Mouse (Mus musculus) testis, postnatal 10 days (tissue): Measurements from ENCODE around the gene Cdkal1.

Experiments used
- DNase-seq: peaks from one replicate; pipeline ENCODE4 v3.0.0; 2021; ENCODE audit warnings: low spot score

Cdkal1 gene

DNA sequence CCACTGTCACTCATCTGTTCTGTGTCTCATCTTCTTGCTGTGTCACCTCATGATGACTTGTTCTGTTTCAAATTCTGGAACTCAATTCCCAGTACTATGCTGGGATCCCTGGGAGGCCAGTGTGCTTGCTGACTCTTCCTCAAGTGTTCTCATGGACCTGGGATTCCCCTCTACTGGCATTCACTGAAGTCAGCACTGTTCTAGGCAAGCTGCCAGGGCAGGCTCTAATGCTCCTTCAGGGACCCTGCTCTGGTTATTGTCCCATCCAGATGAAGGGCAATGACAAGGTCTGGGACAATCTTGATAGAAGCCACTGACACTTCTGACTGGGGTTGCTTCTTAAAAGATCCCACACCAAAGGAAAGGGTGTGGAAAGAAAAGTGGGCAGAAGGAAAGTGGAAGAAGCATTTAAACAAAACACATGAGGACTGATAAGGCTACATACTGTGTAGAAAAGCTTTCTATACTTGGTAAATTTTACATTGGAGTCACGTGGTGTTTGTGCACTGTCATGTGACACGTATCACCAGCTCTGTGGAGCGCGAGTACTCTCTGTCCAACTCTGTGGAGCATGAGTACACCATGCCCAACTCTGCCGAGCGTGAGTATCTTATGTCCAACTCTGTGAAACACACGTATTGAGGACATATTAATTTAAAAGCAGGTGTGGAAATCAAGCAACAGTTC lies 227.9 kb downstream of the Cdkal1 start:
- DNase-seq: peak; percentile 59

DNA sequence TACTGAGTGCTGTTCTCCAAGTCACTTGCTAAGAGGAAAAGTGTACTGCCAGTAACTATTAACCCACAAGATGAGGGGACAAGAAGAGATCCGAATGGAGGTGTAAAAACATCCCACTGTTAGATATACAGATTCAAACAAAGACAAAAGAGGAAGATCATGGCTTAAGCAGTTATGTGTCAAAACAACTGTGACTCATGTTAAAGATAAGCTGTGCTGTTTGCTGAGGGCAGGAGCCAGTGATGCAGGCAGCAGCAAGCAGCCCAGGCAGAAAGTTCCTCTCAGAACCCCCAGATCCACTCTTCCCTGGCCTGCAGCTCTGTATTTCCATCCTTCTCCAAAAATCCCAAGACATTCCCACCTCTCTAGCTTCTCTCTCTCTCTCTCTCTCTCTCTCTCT lies 230.5 kb downstream of the Cdkal1 start:
- DNase-seq: no peak

DNA sequence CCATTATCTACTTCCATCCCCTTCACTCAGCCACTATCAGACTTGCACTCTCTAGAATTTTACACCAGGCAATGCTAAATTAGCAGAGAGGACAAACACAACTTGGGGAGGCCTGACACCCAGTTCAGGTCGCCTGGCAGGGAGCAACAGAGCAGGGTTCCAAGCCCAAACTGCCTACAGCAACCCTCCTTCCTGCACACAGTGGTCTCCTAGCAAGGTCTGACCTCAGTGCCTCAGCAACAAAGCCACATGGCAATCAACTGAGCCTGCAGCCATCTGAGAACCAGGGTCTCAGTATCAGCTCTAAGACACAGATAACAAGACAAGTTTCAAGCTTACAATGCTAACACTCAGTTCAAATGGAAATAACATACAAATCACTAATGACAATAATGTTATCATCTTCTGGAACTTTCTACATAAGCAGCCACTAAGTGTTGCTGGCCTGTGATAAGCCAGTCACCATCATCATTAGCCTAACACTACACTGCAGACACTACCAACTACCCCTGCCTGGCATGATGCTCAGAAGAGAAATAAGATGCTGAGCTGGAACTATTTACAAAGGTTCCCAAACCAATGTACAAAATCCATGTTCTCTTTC lies 231.7 kb downstream of the Cdkal1 start:
- no peak for DNase-seq

DNA sequence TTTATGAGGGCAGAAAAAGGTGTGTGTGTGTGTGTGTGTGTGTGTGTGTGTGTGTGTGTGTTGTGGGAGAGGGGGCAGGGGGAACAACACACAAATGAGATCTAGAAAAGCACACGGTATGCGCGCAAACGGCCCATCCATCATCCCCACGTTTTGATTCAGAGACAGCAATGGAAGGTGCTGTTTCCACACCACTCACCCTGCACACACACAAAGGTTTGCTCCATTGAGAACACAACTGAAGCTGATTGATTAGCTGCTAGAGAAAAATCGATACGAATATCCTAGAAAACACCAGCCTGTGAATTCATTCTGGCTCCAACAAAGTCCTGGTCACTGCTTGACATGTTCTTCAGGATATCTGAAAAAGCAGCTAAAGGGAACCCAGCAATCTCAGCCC lies 233.6 kb downstream of the Cdkal1 start:
- DNase-seq: no peak

DNA sequence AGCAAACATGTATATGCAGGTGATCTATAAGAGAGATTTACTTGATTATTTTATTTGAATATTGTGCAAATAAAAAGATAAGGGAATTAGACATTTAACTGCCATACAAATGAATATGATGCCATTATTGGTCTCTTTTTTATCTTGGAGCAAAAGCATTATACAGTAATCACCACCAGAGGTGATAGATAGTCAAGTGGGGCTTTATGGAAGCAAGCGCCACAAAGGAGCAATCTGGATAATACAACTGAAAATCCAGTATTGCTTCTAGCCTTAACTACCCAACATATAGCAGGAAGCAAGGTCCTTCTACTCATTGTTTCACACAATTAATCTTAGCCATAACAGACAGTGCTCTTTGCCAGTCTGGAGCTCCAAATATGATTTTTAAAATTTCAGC lies 234.1 kb downstream of the Cdkal1 start:
- no peak for DNase-seq

DNA sequence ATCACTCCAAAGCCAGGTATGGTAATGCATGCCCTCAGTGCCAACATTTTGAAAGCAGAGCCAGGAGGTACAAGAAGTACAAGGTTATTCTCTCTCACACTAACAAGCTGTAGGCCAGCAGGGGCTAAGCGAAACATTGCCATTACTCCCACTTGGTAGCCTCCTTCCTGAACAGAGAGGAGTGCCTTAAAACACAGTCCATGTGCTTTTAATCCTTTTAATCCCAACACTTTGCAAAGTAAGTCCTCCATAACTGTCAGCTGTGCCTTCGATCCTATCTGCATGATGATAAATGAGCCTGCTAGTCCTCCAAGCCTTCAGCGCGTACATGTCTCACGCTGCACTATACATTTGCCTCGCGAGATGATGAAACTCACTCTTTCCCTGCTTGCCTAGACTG lies 234.6 kb downstream of the Cdkal1 start:
- no peak for DNase-seq

DNA sequence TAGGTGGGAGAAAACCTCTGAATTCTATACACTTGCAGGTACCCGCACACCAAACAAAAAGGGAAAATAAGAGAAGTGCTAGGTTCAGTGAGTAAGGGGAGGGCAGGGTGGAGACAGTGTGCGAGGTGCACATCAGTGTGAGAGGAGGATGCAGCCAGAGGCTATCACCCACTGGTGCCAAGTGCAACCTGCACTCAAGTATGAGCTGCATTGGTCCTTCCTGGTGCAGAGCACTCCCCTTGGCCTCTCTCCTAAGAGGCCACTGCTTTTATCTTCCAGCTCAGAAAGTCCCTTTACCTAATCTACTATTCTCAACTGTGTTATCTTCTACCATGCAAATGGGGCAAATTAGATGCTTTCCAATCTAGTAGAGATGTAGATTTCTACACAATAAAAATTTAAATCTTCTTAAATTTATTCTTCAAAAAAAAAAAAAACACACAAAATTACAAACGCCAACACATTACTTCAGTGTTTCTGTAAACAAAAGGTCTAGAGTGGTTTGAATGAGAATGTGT lies 238.8 kb downstream of the Cdkal1 start:
- DNase-seq: no peak

DNA sequence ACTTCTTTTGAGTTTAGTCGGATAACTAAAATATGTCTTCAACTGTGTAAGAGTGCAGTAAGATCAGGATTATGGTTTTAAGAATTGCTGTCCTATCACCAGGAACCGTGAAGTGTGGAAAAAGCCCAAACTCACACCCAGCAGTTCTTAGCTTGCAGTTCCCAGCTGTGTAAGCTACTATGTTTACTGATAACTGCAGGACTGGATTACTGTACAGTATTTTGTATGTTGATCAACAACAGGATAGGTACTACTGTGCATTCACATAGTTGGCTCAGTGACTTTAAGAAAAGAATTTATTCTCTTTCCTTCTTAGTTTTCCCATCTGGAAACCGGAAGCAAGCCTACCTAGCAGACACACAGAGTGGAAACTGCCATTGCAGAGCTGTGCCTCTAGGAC lies 239.5 kb downstream of the Cdkal1 start:
- DNase-seq: no peak

DNA sequence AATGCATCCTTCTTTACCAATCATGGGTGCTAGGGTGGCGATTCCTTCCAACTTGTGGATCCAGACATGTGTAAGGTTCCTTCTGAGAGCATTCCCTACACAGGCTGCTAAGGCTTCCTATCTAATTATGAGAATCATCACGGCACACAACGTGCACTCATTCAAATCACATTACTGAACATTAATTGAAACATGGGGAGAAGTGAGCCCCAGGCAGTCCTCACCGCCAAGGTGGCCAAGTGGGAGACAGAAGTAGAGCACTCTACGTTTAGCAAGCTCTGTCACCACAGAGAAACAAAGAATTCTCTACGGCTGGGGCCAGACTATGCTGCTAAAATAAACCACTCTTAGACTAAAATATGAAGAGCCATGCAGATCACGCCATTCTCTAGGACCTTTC lies 240.4 kb downstream of the Cdkal1 start:
- DNase-seq: no peak

DNA sequence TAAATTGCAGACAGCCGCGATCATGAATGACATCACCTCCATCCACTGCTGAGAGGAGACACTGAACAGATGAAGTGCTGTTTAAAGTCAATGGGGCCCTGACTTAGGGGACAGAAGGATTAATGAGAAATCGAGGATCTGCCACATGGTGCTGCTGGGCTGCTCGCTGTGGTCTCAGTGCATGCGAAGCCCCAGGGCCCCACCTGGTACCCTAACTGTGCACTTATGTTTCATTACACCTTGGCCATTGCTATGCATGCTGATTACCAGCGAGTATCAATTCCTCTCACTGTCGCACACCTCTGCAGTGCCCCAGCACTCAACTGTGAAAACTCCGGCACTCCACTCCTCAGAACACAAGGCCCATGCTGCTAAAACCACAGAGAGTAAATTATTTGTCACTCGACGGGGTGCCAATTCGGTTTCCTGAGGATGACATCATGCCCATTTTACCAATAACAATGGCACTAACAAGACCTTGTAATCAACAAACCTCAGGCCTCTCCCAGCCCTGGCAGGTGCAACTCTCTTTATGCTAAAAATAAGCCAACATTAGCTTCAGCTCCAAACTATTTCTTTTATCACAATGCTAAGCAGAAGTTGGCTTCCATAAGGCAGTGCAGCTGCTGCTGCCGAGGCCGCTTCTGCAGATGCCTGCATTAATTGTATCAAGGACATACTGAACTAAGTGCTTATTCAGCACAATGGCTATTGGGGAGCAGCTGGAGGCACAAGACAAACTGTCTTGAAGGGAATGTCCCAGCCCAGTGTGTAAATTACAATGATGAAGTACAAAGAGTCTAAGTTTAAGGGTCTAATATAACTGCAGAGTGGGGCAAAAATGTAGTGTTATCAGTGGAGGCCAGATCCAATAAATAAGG lies 245.2 kb downstream of the Cdkal1 start:
- peak; percentile 47 for DNase-seq

DNA sequence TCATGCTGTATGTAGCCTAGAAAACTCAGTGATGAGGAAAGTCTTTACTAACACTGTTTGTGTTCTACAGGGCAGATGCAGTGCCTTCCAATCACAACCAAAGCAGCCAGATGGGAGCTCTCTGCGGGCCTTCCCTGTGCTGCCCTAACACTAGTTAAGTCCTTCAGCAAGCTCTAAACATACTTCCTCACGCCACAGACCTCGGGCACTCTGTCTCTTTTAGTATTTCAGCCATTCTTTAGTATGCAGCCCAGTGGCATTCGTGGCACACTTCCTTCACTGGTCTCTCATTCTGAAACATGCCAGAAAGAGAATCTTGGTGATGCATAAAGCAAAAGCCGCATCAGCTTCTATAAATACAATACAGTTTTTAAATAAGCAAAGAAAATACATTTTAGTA lies 246.0 kb downstream of the Cdkal1 start:
- no peak for DNase-seq

DNA sequence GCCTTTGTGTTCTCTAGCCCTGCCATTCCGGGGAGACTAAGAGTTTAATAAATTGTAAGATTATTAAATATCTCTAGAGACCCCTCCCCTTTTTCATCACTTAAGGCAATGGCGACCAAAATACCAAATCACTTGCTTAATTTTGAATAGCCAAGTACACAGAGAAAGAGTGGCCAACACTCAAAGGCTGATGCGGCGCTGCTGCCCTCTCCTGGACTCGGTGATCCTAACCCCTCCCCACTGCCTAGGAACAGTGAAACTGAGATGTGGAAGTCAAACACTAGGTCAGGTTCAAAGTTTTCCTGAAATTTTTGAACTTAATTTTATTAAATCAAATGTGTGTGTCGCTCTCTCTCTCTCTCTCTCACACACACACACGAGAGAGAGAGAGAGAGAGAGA lies 251.2 kb downstream of the Cdkal1 start:
- peak; percentile 83 for DNase-seq

DNA sequence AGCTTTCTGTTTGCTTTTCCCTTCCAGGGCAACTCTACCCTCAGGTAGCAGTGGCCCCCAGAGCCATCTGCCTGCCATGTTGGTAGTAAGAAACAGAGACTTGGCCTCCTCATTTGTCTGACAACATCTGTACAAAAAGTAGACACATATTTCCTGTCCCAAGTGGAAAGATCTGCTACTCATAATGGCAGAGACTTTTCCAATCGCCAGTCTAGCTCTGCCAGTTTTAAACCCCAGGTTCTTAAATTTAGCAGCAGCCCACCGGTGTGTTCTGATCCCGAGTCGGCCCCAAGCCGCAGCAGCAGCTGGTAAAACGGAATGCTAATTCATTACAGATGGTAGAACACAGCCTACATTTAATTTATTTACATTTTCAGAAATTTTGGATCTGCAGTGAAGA lies 251.9 kb downstream of the Cdkal1 start:
- DNase-seq: no peak

DNA sequence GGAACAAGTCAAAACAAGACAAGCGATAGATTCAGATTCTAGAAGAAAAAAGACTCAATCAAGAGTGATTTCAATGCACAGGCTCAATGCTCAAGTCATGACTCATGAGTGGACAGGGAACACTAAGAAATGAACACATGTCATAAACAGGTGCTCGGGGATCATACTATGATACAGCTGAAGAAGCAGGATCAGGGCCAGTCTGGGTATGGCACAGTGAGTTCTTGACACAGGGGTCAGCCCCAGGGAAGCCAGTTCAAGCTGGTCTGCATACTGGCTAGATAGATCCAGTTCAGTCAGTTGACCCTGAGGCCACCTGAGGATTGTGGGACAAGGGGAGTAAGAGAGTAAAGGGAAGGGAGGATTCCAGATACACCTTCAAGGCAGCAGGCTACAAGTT lies 254.4 kb downstream of the Cdkal1 start:
- no peak for DNase-seq

DNA sequence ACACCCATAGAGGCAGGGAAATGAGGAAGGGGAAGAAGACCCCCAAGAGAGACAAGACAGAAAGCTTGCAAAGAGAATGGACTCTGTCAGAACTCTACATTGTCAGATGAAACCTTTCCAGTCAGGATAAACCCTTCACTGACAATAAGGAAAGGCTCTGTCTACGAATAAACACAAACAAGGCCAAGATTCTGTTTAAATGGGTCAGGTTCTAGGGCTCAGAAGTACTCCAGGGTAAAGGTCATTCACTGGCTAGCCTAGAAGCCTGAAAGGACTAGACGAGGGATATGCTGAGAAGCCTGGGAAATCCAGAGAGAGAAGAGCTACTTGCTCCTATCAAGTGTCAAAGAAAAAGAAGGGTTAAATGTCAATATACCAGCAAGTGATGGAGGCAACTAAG lies 255.8 kb downstream of the Cdkal1 start:
- no peak for DNase-seq

DNA sequence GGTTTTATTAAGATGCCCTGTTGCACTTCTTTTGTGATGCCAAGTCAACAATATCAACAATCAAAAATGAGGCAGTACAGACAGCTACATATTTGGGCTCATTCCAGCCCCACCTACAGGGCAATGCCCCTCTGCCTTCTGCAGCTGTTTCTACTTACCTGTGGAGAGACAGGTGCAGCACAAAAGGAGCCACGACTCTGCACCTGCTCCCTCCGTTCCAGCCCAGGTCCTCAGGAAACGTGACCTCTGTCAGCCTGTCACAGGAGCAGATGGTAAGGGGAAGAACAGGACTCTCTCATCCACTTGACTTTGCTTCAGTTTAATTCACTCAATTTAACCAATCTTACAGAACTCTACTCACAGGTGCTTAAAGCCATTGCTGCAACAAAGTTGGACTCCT lies 258.7 kb downstream of the Cdkal1 start:
- no peak for DNase-seq

DNA sequence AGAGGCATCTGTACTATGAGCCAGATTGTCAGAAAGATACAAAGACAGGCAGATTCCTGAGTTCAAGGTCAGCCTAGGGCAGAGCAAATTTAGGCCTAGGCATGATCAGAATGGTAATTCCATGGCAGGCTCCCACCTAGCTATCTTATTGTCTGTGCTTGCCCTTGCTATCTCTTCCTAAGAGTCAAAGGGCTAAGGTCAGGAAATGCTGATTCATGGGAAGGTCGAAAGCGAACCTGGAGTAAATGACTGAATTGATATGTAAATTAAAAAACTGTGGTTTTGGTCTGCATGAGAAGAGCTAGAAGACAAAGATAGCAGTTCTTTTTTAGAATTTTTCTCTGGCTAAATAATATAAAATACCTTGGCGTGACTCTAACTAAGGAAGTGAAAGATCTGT lies 262.4 kb downstream of the Cdkal1 start:
- no peak for DNase-seq

DNA sequence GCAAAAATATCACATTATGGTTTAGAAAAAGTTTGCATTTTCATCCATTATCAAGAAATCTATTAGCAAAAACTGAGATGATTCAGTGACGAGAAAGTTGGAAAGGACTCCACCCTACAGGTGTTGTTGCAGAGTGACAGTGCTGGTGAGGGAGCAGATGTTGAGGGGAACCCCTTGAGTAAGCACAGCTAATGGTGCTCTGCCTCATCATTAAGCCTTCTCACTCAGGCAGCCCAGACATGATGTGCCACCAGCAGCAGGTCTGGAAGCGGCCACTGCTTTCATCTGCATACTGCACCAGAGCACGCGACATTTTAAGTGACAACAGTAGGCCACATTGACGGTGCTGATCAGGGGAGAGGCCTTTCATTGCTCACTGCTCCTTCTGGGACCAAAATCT lies 264.8 kb downstream of the Cdkal1 start:
- DNase-seq: no peak

DNA sequence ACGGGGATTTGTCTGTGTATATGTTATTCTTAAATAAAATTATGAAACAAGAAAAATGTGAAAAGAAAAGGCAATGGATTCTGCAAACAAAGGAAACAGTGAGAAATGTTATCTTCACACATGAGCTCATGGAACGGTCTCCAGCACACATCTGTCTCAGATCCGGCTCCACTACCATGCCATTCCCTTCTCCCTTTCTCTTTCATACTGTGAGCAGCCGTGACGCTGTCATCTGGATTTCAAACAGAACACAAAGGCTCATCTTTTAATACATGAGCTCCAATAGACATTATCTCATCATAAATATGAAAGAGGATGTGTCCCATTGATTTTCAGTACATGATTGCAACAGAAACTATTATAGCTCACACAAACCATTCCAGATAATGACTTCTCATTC lies 265.3 kb downstream of the Cdkal1 start:
- no peak for DNase-seq

DNA sequence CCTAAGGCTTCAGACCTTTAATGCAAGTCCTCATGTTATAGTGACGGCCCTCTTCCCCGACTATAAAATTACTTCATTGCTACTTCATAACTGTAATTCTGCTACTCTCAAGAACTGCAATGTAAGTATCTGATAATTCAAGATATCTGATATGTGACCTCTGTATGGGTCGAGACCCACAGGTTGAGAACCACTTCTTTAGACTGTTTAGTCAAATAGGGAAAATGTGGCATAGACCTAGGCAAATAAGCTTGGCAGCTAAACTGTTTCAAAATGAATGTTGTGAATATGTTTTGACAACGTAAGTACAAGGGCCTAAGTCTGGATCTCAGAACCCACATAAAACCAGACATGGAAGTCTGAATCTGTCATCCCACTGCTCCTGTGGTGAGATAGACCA lies 266.8 kb downstream of the Cdkal1 start:
- no peak for DNase-seq

DNA sequence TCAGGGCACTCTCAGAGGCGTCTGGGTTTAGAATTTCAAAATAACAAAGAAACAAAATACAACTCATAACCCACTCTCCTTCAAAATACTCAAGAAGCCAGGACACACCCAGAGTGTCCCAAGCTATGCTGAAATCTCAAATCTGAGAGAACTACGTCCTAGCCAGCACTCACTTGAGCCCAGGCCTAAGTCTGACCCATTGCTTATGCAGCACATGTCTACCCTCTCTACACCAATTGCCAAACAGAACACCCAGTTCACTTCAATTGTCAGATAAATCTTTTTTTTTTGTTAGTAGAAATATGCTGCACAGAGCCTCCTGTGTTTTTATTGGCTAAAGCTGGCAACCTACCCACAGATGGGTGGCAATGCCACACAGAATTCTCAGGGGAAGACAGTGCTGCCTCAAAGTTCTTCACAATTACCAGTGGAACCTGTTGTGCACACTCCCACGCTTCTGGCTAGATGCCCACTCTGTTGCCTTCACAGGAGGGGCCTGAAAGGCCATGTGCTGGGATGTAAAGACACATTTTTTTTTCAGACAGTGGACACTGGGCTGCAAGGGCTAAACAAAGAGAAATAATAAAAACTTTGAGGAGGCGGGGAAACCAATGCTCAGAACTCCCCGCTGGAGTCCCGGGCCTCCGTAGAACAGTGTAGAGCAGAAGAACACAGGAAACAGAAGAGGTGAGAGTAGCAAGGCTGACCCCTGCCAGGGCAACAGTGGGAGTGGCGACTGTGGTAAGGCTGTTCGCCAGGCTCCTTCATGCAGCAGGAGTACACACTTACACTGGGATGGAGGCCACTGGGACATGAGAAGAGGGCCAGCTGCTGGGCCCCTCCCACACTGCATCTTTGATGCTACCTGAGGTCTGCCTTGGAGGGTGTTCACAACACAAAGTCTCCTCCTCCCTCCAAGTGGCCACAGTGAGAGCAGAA lies 273.4 kb downstream of the Cdkal1 start:
- peak; percentile 85 for DNase-seq

DNA sequence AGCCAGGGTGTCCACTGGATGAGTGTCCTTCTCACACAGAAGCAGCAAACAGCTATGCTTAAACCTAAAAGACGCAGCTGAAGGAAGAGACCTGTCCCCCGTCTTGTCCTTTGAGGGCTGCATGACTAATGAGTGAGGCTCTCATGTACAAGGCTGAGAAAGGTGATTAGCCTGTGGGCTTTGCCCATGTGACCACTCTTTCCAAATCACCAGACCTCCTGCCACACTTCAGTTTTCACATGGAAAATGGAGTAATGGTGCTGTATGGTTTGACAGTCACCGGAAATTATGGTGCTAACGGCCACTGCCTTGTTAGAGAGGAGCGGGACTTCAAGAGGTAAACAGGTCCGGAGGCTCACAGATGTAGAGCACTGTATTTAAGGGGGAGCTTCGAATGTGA lies 274.7 kb downstream of the Cdkal1 start:
- DNase-seq: no peak
